Mouse (Mus musculus) urinary bladder, postnatal 10 days (tissue): ENCODE results near the gene Mical2.

Experiments
- DNase-seq: peaks from one replicate; pipeline ENCODE4 v3.0.0; 2022; ENCODE audit warnings: low spot score

Gene Mical2

GRCm38 (mm10) chr7:112275883-112276282, 50.2 kb downstream of the Mical2 start:
- DNase-seq, result no peak

GRCm38 (mm10) chr7:112276823-112277222, 51.2 kb downstream of the Mical2 start:
- no peak for DNase-seq

DNA sequence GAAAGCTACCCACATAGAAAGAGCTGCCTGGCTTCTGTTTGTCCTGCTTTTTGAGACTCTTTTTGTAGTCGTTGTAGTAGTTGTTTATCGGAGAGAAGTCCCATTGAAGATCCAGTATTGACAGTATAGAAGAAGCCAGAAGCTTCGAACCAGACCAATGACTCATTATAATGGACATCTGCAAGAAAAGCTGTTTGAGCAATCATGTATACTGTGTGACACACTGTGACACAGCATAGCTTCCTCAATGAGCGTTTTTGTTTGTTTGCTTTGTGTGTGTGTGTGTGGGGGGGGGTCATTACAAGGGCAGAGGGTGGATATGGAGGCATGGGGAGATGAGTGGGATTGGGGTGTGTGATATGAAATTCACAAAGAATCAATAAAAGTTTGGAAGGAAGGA, 53.0 kb downstream of the Mical2 start:
- no peak for DNase-seq

DNA sequence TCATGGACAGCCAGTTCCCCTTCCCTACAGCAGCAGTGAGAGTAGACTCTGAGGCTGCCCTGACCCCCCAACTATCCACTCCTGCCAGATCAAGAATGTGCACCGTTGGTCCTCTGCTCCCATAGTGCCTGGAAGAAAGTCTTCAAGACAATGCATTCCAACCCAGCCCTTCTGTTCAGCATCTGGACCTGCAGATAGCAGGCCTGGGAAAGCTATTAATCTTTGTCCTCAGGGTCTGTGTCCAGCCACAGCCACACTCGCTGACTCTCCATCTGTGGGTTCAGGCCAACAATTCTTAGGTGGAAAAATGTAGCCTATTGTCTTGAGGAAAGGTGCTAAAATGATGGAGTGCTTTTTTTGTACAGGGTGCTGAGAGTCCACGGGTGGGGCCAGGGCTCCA, 54.8 kb downstream of the Mical2 start:
- no peak for DNase-seq

DNA sequence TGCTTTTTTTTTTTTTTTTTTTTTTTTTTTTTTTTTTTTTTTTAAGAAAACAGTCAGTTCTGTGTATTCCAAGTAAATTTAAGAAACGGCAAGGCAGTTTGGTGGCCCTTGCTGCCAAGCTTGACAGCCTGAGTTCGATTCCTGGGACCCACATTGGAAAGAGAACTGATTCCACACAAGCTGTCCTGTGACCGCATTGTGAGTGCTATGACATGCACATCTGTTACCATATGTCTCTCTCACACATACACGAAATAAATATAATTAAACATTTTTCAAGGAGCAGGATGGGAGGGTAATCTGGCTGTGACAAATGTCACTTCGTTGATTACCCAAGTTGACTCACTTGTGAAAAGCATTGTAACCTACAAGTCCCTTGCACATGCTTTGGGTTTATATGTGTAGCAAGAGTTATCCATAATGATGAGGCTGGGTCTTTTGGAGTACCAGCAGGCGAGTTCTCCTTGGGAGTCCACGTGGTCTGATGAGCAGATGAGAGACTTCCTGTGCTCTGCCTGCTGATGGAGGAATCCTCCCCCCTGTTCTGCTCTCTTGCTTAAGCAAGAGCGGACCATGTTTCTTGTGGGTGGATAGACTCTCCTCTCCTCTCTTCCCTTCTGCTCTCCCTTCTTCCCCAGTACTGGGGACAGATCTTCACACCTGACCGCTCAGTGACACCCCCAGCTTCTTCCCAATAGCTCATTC, 58.1 kb downstream of the Mical2 start:
- no peak for DNase-seq

- DNase-seq, result no peak
Observed at GRCm38 (mm10) chr7:112285573-112285972, 59.9 kb downstream of the Mical2 start.

GRCm38 (mm10) chr7:112288352-112289107, 62.9 kb downstream of the Mical2 start:
- DNase-seq, result no peak

- DNase-seq, result no peak
Observed at GRCm38 (mm10) chr7:112289514-112289913, 63.9 kb downstream of the Mical2 start.

DNA sequence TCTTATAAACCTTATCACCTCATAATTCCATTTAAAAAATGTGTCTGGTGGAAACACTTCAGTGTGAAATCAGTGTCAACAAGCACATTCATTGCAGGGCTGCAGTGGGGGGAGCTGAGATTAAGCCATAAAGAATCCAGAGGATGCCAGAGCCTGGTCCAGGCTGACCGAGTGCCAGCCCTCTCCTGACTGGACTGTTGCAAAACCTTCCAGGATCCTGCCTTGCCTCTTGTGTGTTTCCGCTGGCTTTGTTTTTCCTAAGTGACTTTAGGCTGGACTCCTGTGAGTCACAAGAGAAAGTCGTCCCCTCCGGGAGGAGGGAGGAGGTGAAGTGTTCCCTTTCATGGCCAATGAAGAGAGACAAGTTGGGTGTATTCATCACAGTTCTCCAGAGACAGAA, 64.3 kb downstream of the Mical2 start:
- DNase-seq, result no peak

DNA sequence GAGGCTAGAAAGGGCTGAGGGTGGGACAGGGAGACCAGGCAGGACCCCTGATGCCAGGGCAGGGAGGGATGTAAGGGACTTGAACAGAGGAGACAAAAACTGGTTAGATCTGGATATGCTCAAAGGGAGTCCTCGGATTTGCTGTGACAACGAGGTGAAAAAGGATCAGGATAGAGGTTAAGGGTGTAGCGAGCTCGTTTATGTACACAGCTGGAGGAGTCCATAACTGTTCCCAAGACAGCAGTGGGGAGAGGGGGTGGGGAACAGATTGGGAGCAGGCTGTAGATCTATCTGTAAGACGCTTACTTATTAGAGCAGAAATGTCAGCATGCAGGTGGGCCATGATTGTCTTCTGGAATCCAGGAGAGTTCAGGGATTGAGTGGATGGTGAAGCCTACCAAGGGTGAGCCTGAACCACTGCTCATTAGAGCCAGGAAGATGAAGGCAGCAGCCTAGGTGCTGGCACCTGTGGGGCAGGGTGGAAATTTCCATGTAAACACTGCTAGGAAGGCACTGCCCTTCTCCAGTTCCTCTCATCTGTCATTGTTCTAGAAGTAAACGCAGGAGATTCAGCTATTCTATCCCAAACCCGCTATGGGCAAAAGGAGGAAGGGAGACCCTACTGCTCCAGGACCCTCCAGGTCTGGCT, 67.9 kb downstream of the Mical2 start:
- DNase-seq, result no peak

DNA sequence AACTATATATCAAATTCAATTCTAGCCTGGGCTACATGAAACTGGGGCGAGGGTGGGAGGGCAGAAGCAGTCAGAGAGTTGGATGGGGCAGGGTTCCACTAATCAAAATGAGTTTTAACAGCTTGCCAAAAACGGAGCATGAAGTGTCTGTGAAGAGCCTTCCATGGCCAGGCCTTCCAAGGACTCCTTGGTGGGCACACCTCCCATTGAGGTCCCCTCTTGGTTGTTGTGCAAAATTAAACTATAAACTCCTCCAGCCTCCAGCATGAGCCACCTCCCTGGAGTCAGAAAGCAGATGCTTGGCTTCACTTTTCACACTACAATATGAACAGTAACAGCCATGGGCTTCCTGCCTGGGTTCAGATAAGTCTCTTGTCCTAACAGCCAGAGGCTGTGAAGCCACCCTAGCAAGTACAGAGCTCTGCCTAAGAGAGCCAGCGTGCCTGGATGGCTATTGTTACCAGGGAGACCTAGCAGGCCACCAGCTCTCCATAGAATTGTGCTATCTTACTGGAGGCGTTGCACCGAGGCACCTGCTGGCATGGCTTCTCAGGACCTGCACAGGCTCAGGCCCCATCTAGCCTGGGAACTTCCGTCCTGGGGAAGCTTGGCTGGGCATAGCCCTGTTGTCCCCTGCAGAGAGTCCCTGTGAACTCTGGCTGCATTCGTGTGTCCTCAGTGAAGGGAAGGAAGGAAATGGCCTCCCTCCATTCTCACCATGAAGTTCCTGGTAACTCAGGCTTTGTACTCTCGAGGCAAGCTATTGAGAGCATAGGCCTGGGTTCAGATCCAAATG, 70.0 kb downstream of the Mical2 start:
- DNase-seq, result no peak

- no peak for DNase-seq
Observed at GRCm38 (mm10) chr7:112298032-112298431, 72.4 kb downstream of the Mical2 start.

DNA sequence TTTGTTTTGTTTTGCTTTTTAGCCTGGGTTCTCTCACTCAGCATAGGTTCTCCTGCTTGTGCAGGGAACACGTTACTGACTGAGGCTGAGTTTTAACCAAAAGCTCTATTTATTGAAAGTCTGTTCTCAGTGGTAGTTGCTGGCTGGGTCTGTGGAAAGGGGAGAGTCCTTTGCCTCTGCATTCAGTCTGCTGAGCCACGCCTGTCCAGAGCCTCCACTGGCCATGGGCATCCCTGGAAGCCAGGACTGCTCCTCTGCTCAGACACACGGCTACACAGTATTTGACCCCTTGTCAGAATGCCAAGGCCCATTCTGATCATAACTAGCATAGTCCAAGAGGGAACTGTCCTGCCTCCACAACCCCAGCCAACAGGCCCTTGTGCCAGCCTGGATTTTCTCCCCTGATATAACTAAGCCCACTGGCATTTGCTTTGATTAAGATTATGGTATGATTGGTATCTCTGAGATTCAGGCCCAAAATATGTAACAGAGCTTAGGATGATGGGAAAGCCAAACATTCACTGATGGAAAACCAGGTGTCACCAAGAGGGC, 73.3 kb downstream of the Mical2 start:
- no peak for DNase-seq

- no peak for DNase-seq
Observed at GRCm38 (mm10) chr7:112299521-112300096, 74.0 kb downstream of the Mical2 start.

DNA sequence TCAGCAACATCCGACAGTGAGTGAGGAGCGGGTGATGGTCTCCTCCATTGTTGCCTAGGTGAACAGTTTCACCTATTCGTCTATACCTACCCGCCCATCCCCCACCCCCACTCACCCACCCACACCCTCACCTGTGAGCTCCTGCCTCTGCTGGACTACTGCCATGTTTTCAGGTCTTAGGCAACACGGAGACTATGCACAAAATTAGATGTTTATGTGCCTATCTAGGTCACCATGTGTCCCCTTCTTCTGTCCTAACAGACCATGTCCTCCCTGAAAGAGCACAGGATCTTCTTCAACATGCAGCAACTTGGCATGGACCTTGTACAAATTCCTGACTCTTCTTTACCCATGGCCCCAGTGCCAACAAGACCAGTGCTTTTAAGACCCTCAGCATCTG, 74.5 kb downstream of the Mical2 start:
- DNase-seq, result no peak

DNA sequence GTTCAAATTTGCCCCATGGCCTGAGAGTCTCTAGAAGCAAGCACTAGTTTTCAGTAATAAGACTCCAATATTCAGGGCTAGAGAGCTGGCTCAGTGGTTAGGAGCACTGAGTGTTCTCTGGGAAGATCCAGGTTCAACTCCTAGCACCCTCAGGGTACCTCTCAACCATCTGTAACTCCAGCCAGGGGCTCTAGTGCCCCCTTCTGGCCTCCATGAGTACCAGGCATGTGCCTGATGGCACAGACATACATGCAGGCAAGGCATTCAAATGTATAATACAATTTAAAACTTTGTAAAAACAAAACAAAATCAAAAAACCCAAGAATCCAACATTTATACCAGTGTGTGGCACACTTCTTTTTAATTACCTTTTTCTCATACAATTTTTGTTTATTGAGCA, 75.4 kb downstream of the Mical2 start:
- no peak for DNase-seq

- no peak for DNase-seq
Observed at GRCm38 (mm10) chr7:112304382-112304781, 78.7 kb downstream of the Mical2 start.

DNA sequence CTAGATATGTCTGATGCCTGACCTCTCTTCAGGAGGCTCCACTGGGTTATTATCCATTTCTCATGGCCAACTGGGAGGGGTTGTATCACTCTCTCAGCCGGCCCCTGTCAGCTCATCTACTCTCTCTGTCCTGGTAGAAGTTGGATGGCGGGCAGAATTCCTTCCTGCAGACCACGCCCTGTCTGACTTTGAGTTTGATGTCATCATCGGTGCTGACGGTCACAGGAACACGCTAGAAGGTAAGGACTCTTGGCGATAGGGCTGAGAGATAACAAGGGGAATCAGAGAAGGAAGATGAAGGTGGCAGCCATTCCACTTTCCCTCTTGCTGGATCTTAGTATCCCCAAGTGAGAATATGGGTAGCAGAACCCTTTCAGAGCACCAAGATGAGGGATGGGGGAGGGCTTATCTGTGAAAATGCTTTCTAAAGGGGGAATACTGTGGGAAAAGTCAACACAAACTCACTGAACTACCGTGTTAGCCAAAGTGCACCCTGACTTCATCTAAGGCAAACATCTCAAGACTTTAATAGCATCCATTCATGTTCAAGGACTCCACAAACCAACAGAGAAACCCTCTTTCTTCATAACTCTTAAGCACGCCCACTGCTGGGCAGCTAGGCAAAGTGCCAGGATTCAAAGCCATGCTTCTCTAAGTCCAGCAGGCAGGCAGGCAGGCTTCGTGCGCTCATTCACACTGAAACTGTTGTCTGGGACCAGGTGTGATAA, 83.8 kb downstream of the Mical2 start:
- no peak for DNase-seq

- no peak for DNase-seq
Observed at GRCm38 (mm10) chr7:112310017-112310360, 84.3 kb downstream of the Mical2 start.

GRCm38 (mm10) chr7:112313211-112313610, 87.6 kb downstream of the Mical2 start:
- no peak for DNase-seq

DNA sequence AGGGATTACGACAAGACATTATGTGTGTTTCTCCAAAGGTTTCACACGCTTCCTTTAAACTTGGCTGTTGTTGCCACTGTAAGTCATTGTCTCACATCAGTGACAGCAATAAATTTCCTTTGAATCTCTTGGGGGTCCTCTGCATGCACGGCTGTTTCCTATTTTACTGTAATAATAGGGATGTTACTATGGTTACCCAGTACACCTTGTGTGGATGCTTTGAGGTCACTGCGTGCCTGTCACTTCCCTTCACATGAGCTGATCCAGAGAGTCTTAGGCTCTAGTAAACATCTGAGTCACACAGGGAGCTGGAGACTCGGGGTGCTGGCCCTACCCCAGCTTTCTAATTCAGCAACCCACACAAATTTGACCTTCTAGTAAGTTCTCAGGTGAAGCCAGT, 88.0 kb downstream of the Mical2 start:
- DNase-seq, result no peak
